Mouse (Mus musculus) lung, embryonic 14.5 days (tissue): ENCODE measurements at regions not wholly inside any gene's neighbourhood (a gene's known extent, or its start where the extent isn't known, plus 50 kb on each side); places are given as distances from the start of the nearest gene placed in this dataset.

ENCODE experiments used
- ATAC-seq: fragments of 200-750 bp; cut with Nextera tagmentation; 2 replicates; pipeline ENCODE4 v1.8.0; 2017; ENCODE audit warnings: mild to moderate bottlenecking, moderate TSS enrichment, moderate library complexity; ENCODE audit not compliant: insufficient read depth
- DNase-seq: peaks from one replicate; pipeline ENCODE4 v3.0.0-alpha.2; 2015
- H3K27ac ChIP-seq: fragments of 300-500 bp; sonication (generic); 2 replicates; pipeline ENCODE4 v1.5.1; 2014; ENCODE audit warnings: low read depth, mild to moderate bottlenecking, moderate library complexity
- H3K27me3 ChIP-seq: fragments of 300-500 bp; sonication (generic); 2 replicates; pipeline ENCODE4 v1.6.1; 2014; ENCODE audit warnings: low read length, control low read depth; ENCODE audit not compliant: insufficient read depth
- H3K36me3 ChIP-seq: fragments of 300-500 bp; sonication (generic); 2 replicates; pipeline ENCODE4 v1.6.1; 2014; ENCODE audit warnings: control low read depth; ENCODE audit not compliant: insufficient read depth
- H3K4me1 ChIP-seq: fragments of 300-500 bp; sonication (generic); 2 replicates; pipeline ENCODE4 v1.6.1; 2014; ENCODE audit warnings: antibody characterized with exemption, control low read depth; ENCODE audit not compliant: insufficient read depth
- H3K4me2 ChIP-seq: fragments of 300-500 bp; sonication (generic); 2 replicates; pipeline ENCODE4 v1.6.1; 2014; ENCODE audit warnings: mild to moderate bottlenecking
- H3K4me3 ChIP-seq: fragments of 300-500 bp; sonication (generic); 2 replicates; pipeline ENCODE4 v1.5.1; 2014; ENCODE audit warnings: low read depth, low read length
- H3K9ac ChIP-seq: fragments of 300-500 bp; sonication (generic); 2 replicates; pipeline ENCODE4 v1.6.1; 2014
- H3K9me3 ChIP-seq: fragments of 300-500 bp; sonication (generic); 2 replicates; pipeline ENCODE4 v1.6.1; 2016; ENCODE audit warnings: low read depth, low read length, control low read depth
- CTCF ChIP-seq: IDR thresholded peaks from 2 replicates; pipeline ENCODE4 v1.5.1; 2016; ENCODE audit warnings: antibody characterized with exemption, low read depth
- WGBS: fragments of 180-500 bp; shearing (Covaris S2); extraction: QIAGEN DNeasy Blood & Tissue Kit; methylation state at CpG from one replicate; pipeline ENCODE4 v1.1.7; 2014; 5-methylcytosine and 5-hydroxymethylcytosine counted together

- Histone ChIP-seq H3K9me3 (no peaks in the 10 kb centered on the region), H3K4me3 (no peak overlapping the region), H3K27me3 (no peaks in the 10 kb centered on the region), H3K9ac (no peak overlapping the region), H3K27ac (no peak overlapping the region), H3K36me3 (no peaks in the 10 kb centered on the region), H3K4me2 (no peak overlapping the region), H3K4me1 (peaks cover 4% of the 10 kb centered on the region; the same call in 1 of the 2 replicates)
- no peak for DNase-seq
- 94% methylated on average over 1 of the region's 1 CpGs for WGBS
- ATAC-seq, result no peak
- no peak for TF ChIP-seq CTCF
Observed at GRCm38 (mm10) chr2:45434169-45434568, 317.0 kb upstream of the Zeb2 start.

DNA sequence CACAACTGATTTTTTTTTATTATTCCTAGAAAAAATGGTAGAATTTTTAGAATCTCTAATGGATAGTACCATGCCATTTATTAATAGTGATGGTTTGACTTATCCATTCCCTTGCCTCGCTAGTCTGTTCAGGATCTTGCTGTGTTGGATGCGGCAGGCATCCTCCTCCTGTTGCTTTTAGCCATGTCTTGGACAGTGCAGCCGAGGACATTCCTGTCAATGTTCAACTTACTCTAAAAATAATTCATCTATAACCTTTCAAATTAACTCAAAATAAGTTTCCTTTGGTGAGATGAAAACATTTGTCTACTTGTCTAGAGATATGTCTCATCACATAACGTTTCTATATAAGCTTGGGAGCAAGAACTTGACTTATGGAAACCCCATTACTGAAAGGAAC, 314.2 kb upstream of the Zeb2 start:
- 82% methylated on average over 4 of the region's 4 CpGs for WGBS
- Histone ChIP-seq H3K4me2 (no peak overlapping the region), H3K36me3 (no peaks in the 10 kb centered on the region), H3K27ac (no peak overlapping the region), H3K27me3 (no peaks in the 10 kb centered on the region), H3K4me1 (peaks cover 4% of the 10 kb centered on the region; the same call in 1 of the 2 replicates), H3K9me3 (no peaks in the 10 kb centered on the region), H3K9ac (no peak overlapping the region), H3K4me3 (no peak overlapping the region)
- DNase-seq (no peak), ATAC-seq (no peak)
- TF ChIP-seq CTCF, result no peak

DNA sequence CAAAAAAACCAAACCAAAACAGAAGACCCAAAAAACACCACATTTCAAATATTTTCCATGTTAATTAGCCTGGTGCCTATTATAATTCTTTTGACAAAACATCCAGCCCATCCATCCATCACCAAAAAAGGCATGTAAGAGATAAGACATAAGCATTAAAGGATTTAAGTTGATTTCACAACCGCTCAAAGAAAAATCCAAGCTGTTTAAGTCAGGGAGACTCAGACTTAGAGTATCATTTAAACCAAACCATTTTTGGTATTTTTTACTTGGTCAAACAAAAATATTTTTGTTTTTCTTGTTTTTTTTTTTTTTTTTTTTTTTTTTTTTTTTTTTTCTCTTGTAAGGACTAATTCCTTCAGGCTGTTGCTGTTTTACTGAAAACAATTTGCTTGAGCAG, 304.6 kb upstream of the Zeb2 start:
- peak; percentile 72 for DNase-seq
- Histone ChIP-seq H3K9ac (no peak overlapping the region), H3K36me3 (no peaks in the 10 kb centered on the region), H3K27me3 (no peaks in the 10 kb centered on the region), H3K4me3 (no peak overlapping the region), H3K9me3 (no peaks in the 10 kb centered on the region), H3K4me2 (no peak overlapping the region), H3K4me1 (no peaks in the 10 kb centered on the region), H3K27ac (no peak overlapping the region)
- 54% methylated on average over 1 of the region's 1 CpGs for WGBS
- TF ChIP-seq CTCF, result no peak
- ATAC-seq, result no peak

- 88% methylated on average over 8 of the region's 8 CpGs for WGBS
- ATAC-seq (no peak), DNase-seq (no peak)
Observed at GRCm38 (mm10) chr2:45408136-45408535, 290.9 kb upstream of the Zeb2 start.

DNA sequence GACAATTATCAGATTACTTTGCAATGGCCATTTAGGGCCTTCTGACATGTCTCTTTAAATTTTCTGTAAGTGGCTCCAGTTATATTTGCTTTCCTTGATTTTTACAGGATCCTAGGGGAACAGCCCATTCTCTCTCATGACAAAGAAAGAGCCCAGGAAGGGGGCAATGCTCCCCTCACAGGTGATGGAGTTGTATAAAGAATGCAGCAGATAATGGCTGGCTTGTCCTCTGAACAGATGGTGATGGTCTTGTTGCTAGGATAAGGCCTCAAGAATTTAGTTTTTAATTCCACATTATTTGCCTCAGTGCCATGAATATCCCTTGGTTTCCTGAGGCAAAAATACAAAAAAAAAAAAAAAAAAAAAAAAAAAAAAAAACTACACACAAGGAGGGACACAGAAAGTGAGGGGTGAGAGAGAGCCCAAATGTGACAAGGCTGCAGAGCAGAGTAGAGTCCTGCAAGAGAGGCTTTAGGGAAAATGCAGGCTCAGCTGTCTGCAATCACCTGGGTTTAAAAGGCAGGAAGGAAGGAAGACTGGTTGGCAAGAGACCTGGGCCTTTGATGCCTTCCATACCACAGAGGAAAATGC, 272.8 kb upstream of the Zeb2 start:
- Histone ChIP-seq H3K36me3 (no peaks in the 10 kb centered on the region), H3K27me3 (no peaks in the 10 kb centered on the region), H3K4me1 (no peaks in the 10 kb centered on the region), H3K9ac (no peak overlapping the region), H3K4me3 (no peak overlapping the region), H3K4me2 (no peak overlapping the region), H3K9me3 (no peaks in the 10 kb centered on the region), H3K27ac (no peak overlapping the region)
- DNase-seq (no peak), ATAC-seq (no peak)
- TF ChIP-seq CTCF, result no peak

More at GRCm38 (mm10) chr2:45408136-45408535, 290.9 kb upstream of the Zeb2 start:
- Histone ChIP-seq H3K4me1 (peaks cover 3% of the 10 kb centered on the region; the same call in 1 of the 2 replicates), H3K27ac (no peak overlapping the region), H3K4me3 (no peak overlapping the region), H3K9me3 (no peaks in the 10 kb centered on the region), H3K9ac (no peak overlapping the region), H3K4me2 (no peak overlapping the region), H3K36me3 (no peaks in the 10 kb centered on the region), H3K27me3 (no peaks in the 10 kb centered on the region)
- no peak for TF ChIP-seq CTCF

GRCm38 (mm10) chr2:45371268-45371667, 254.1 kb upstream of the Zeb2 start:
- Histone ChIP-seq H3K9me3 (no peaks in the 10 kb centered on the region), H3K4me2 (no peak overlapping the region), H3K27me3 (no peaks in the 10 kb centered on the region), H3K27ac (no peak overlapping the region), H3K4me1 (0 out of 2 replicates have a peak, but pooled peaks cover 3% of the 10 kb centered on the region), H3K36me3 (no peaks in the 10 kb centered on the region), H3K4me3 (no peak overlapping the region), H3K9ac (no peak overlapping the region)
- WGBS, result 50% methylated on average over 4 of the region's 4 CpGs
- TF ChIP-seq CTCF, result no peak
- DNase-seq (peak; percentile 76), ATAC-seq (peak; percentile 82; the same call in 1 of the 2 replicates)

DNA sequence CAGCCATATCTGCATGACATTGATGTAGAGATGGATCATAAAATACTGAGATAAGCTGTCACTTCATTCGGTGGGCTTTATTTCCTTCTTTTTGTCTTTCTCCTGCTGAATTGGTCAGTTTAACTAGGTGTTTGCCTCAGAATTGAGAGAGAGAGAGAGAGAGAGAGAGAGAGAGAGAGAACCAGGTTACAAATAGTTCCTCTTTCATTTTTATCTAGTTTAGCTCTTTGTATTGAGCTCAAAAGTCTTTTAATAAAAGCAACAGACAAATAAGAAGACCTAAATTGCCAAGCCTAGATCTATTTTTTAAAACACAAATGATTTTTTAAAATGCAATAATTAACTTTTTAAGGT, 253.4 kb upstream of the Zeb2 start:
- DNase-seq, result no peak
- no peaks in the 10 kb centered on the region for H3K9me3 ChIP-seq
- H3K27ac ChIP-seq, result no peak overlapping the region
- no peak overlapping the region for H3K4me2 ChIP-seq
- no peak for TF ChIP-seq CTCF
- WGBS, result 31% methylated on average over 1 of the region's 1 CpGs
- no peak overlapping the region for H3K4me3 ChIP-seq
- ATAC-seq, result no peak
- no peaks in the 10 kb centered on the region for H3K36me3 ChIP-seq
- H3K27me3 ChIP-seq, result no peaks in the 10 kb centered on the region
- H3K4me1 ChIP-seq, result 0 out of 2 replicates have a peak, but pooled peaks cover 3% of the 10 kb centered on the region
- no peak overlapping the region for H3K9ac ChIP-seq
